Mouse (Mus musculus): ENCODE measurements around the gene Rab11fip3.
A peak's percentile ranks its signal among the peaks of the same experiment; 100 is the strongest.

The Rab11fip3 gene

DNA sequence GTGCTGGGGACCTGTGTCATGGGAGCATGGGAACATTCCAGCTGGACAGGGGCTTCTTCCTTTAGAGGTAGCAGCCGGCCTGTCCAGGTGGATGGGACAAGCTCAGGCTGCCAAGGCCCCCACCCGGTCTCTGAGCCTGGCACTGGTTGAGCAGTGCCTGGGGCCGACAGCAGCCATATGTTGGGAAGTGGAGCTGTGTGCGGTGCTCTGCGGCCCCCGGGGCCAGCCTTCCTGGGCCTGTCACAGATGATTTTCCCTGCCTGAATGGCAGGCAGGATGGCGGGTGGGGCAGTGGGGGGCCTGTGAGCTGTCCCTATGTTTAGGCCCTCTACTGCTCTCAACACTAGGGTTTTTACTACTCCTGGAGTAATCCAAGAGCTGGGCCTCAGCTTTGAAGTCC is 113.2 kb downstream of the Rab11fip3 start:
- DNase-seq (ENCODE audit: low spot score): no peak

- no peak for DNase-seq (ENCODE audit: low spot score)
Observed at GRCm38 (mm10) chr17:25955736-25956135, 113.6 kb downstream of the Rab11fip3 start.

- DNase-seq (ENCODE audit: low spot score): no peak
Observed at GRCm38 (mm10) chr17:25954671-25955070, 114.7 kb downstream of the Rab11fip3 start.

DNA sequence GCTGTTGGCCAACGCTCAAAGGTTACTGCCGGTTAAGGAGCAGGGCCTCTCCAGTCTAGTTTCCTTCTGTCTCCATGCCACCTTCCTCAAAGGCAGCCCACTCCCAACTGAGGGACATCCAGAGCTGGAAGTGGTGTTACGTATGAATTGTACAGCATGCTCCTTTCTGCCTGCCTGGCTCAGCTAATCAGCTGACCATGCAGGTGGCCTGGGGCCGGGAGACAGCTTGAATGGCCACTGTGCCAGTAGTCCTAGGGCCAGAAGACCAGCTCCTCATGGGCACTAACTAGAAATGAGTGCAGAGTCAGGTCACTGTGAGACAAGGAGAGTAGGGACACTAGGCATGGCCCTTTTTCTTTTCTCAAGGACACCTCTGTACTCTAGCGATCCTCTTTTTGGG is 116.2 kb downstream of the Rab11fip3 start:
- DNase-seq (ENCODE audit: low spot score): no peak

GRCm38 (mm10) chr17:25951803-25952623 is 117.3 kb downstream of the Rab11fip3 start, which contains the start of gene A930017K11Rik:
Gene A930017K11Rik (minus strand): TSS chr17:25952565.
- DNase-seq (ENCODE audit: low spot score): no peak

DNA sequence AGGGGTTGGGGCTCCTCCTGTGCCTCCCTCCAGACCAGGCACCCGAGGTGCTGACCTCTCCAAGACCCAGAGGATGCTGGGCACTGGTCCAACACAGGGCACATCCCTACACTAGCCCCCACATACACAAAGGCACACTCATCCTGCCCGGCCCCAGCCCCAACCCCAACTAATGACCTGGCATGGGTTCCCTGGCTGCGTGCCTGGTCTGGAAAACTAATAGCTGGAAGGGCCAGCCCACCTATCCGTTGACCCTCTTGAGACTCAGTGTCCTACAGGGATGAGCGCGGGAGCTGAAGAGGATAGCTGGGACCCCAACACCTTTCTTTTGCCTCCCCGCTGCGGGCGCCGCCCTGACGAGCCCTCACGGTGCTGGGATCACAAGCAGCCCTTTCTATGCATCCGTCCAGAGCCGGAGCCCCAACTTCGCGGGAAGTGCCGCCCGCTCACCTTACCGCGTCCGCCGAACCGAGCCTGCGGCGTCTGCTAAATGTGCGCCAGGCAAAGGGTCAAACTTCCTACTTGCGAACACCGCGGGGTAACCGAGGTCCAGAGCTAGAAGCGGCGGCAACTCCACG is 118.0 kb downstream of the Rab11fip3 start:
- DNase-seq (ENCODE audit: low spot score): no peak

GRCm38 (mm10) chr17:25950706-25951105 is 118.6 kb downstream of the Rab11fip3 start:
- no peak for DNase-seq (ENCODE audit: low spot score)

DNA sequence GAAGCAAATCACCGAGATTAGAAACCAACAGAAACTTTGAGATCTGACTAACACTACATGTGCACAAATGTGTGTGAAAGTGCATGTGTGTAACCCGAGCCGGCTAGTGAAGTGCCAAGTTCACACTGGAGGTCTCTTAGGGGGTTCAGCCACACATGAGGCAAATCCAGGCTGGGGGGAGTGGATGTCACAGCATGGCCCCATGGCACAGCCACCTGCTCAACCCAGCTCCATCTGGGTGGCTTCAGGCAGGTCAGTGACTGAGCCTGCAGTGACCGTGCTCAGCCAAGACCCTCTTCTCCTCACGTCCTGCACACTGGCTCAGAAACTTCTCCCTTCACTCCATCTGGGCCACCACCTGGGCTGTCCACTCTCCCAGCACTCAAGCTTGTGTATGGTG is 119.4 kb downstream of the Rab11fip3 start:
- DNase-seq (ENCODE audit: low spot score): no peak

- no peak for DNase-seq (ENCODE audit: low spot score)
Observed at GRCm38 (mm10) chr17:25948051-25948450, 121.3 kb downstream of the Rab11fip3 start.

DNA sequence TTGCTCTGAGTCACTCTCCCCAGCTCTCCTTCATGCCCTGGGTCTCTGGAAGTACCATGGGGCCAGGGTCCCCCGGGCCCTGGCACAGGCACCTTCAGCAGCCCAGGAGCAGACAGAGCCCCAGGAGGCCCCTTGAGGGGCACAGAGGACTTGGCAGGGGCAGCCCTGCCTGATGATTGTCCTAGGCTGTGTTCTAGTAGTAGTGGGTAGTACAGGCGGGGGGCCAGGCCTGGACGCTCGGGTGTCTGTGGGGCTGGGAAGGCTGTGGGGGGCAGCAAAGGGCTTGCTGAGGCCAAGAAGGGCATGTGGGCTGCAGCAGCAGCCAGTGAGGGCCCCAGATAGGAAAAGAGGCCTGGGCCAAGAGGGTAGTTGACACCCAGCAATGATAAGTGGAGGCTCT is 121.8 kb downstream of the Rab11fip3 start:
- no peak for DNase-seq (ENCODE audit: low spot score)

- no peak for DNase-seq (ENCODE audit: low spot score)
Observed at GRCm38 (mm10) chr17:25946891-25947290, 122.5 kb downstream of the Rab11fip3 start.

GRCm38 (mm10) chr17:25946349-25946748 is 123.0 kb downstream of the Rab11fip3 start:
- no peak for DNase-seq (ENCODE audit: low spot score)

DNA sequence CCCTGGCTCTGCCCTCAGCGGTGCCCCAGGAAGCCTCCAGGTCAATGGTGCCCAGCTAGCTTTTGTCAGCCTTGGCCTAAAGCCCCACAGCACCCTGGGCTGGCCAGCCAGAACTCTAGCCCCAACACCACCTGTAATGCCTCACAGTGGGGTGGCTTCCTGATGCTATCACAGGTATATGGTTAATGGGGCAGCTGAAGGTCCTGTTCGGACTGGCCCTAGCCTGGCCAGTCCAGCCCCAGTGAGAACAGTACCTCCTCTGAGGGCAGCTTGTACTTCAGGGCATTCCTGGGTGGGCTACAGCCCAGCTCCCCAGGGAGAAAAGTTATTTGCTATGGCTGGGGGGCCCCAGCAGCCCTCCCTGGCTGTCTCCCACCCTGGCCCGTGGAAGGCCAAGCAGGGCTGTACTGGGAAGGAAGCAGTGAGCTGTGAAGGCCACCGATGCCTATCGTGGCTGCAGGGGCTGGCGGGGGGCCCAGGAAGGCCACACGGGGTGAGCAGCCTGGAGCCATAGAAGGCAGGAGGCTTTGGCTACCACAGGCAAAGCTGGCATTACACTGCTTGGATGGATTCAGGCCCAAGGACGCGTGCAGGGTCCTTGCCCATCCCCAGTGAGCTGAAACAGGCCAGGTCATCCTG is 123.7 kb downstream of the Rab11fip3 start:
- no peak for DNase-seq (ENCODE audit: low spot score)

GRCm38 (mm10) chr17:25944366-25945163 is 124.8 kb downstream of the Rab11fip3 start, which contains the start of the genes Pigq and Nhlrc4:
Gene Pigq (minus strand): TSS chr17:25944936.
Gene Nhlrc4 (minus strand): TSS chr17:25944961.
- DNase-seq (ENCODE audit: low spot score): no peak

GRCm38 (mm10) chr17:25943769-25944168 is 125.6 kb downstream of the Rab11fip3 start:
- no peak for DNase-seq (ENCODE audit: low spot score)

- DNase-seq (ENCODE audit: low spot score): no peak
Observed at GRCm38 (mm10) chr17:25943221-25943620, 126.1 kb downstream of the Rab11fip3 start.

- DNase-seq (ENCODE audit: low spot score): no peak
Observed at GRCm38 (mm10) chr17:25942597-25943151, 126.7 kb downstream of the Rab11fip3 start.

- DNase-seq (ENCODE audit: low spot score): peak; percentile 80
Observed at GRCm38 (mm10) chr17:25941511-25942241, 127.7 kb downstream of the Rab11fip3 start.
